Mouse (Mus musculus) liver, embryonic 14.5 days (tissue): ENCODE measurements around the gene Syce2. TPM values are rescaled to one million over a fixed set of nuclear protein-coding genes. Genes with fewer than 3 reads are reported as not detected.
A peak's percentile ranks its signal among the peaks of the same experiment; 100 is the strongest.

Source experiments
- ATAC-seq: fragments of 200-750 bp; cut with Nextera tagmentation; 2 replicates; pipeline ENCODE4 v1.8.0; 2017; ENCODE audit warnings: moderate number of reproducible peaks, mild to moderate bottlenecking, moderate library complexity; ENCODE audit not compliant: insufficient read depth
- DNase-seq, 3 experiments: peaks; one replicate each; pipeline ENCODE4 v3.0.0-alpha.2; 2012 to 2013; ENCODE audit warnings: low read depth in 3 of 3, low spot score in 3 of 3
- H3K27ac ChIP-seq: fragments of 300-500 bp; sonication (generic); 2 replicates; pipeline ENCODE4 v1.5.1; 2014; ENCODE audit warnings: moderate library complexity, mild to moderate bottlenecking, control low read depth, inconsistent platforms
- H3K27me3 ChIP-seq: fragments of 300-500 bp; sonication (generic); 2 replicates; pipeline ENCODE4 v1.6.1; 2014; ENCODE audit warnings: mild to moderate bottlenecking, low read length, moderate library complexity; ENCODE audit not compliant: control insufficient read depth, insufficient read depth
- H3K36me3 ChIP-seq: fragments of 300-500 bp; sonication (generic); replicated peaks from 2 replicates; pipeline ENCODE4 v1.6.1; 2014; ENCODE audit warnings: low read depth; ENCODE audit not compliant: control insufficient read depth, insufficient read depth
- H3K4me1 ChIP-seq, 2 experiments: fragments of 200-500 bp in 1 of 2; fragments of 300-500 bp in 1 of 2; sonication (generic) in 1 of 2; replicated peaks; 2 replicates each; pipeline ENCODE4 v1.6.1; 2012 to 2014; ENCODE audit warnings: antibody characterized with exemption in 1 of 2, inconsistent platforms in 1 of 2, low read length in 1 of 2; ENCODE audit not compliant: control insufficient read depth in 2 of 2, insufficient read depth in 2 of 2
- H3K4me2 ChIP-seq: fragments of 300-500 bp; sonication (generic); 2 replicates; pipeline ENCODE4 v1.6.1; 2014; ENCODE audit warnings: low read depth, mild to moderate bottlenecking, control low read depth, moderate library complexity
- H3K4me3 ChIP-seq, 2 experiments: fragments of 200-500 bp in 1 of 2; fragments of 300-500 bp in 1 of 2; sonication (generic) in 1 of 2; 2 replicates each; pipeline ENCODE4 v1.5.1; 2012 to 2014; ENCODE audit warnings: low read depth in 2 of 2, low read length in 2 of 2, mild to moderate bottlenecking in 2 of 2, control low read depth in 1 of 2, inconsistent platforms in 1 of 2, moderate library complexity in 1 of 2; ENCODE audit not compliant: insufficient read depth in 1 of 2
- H3K9ac ChIP-seq: fragments of 300-500 bp; sonication (generic); replicated peaks from 2 replicates; pipeline ENCODE4 v1.6.1; 2014; ENCODE audit warnings: mild to moderate bottlenecking, control low read depth, moderate library complexity
- H3K9me3 ChIP-seq: fragments of 300-500 bp; sonication (generic); 2 replicates; pipeline ENCODE4 v1.6.1; 2016; ENCODE audit warnings: low read length, mixed read lengths; ENCODE audit not compliant: control insufficient read depth
- CTCF ChIP-seq: IDR thresholded peaks from 2 replicates; pipeline ENCODE4 v1.5.1; 2016; ENCODE audit warnings: antibody characterized with exemption, low read depth, control low read depth
- EP300 ChIP-seq: IDR thresholded peaks from 2 replicates; pipeline ENCODE4 v1.6.1; 2016; ENCODE audit warnings: antibody characterized with exemption, low read depth
- WGBS: fragments of 180-500 bp; shearing (Covaris S2); extraction: QIAGEN DNeasy Blood & Tissue Kit; methylation state at CpG from one replicate; pipeline ENCODE4 v1.1.7; 2014; ENCODE audit not compliant: insufficient replicate concordance; 5-methylcytosine and 5-hydroxymethylcytosine counted together
- polyA plus RNA-seq, 2 experiments: library from polyadenylated mRNA; depleted of rRNA in 1 of 2; stranded (reverse) in 1 of 2; unstranded in 1 of 2; fragments of >200 nt; fragmentation: Nextera tagmentation in 1 of 2; extraction: Ambion mirVana in 1 of 2; gene quantifications; 2 replicates each; pipeline versions ENCODE4 v1.2.1 to v1.2.3; 2012 to 2014

The Syce2 gene
- polyA plus RNA-seq, 2 experiments: 26.4 to 78.2 TPM

DNA sequence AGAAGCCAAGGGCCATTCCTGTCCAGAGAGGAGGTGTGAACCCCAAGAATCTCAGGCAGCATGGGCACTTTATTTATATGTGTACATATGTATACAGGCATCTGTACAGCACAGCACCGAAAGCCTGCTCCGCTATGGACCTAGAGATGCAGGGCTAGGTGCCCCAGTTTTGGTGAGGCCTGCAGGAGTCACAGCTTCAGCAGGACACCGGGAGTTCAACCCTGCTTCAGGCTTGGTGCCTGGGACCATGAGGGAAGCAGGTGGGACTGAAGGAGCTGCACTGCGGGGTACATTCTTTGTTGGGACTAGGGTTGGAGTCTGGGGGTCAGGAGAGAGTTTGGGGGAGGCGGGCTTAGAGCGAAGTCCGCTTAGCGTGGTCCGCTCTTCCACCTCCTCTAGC lies 39.9 kb downstream of the Syce2 start:
- Histone ChIP-seq H3K4me3 (no peak overlapping the region), H3K9me3 (no peaks in the 10 kb centered on the region), H3K27ac (no peak overlapping the region), H3K27me3 (peaks cover 6% of the 10 kb centered on the region), H3K4me2 (no peak overlapping the region), H3K36me3 (no peaks in the 10 kb centered on the region; the same call in 1 of the 2 replicates), H3K4me1 (peaks cover 3 to 18% of the 10 kb centered on the region in 2 experiments; a peak in 3 of 4 replicates), H3K9ac (no peak overlapping the region)
- 90% methylated on average over 9 of the region's 9 CpGs for WGBS
- ATAC-seq (no peak), DNase-seq (no peak)
- no peak for TF ChIP-seq EP300
- no peak for TF ChIP-seq CTCF

DNA sequence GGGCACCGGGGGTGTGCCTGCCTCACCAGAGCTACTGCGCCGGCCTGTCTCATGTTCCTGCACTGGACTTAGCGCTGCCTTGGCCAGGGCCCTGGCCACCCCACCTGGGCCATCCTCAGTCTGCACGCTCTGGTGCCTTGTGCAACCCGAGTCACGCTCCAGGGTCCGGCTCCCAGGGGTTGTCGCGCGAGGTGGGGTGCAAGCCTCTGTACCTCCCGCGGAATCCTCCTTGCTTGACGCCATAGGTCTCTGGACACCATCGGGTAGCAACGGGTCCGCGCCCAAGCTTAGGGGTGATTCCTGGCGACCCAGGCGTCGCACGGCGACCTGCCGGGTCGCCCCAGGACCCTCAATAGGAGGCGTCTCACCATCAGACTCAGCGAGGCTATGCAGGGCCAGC lies 40.5 kb downstream of the Syce2 start:
- peak overlapping the region in 1 of 2 experiments; percentile 40; a peak in 3 of 4 replicates for H3K4me3 ChIP-seq
- peak overlapping the region; percentile 61 for H3K4me2 ChIP-seq
- ATAC-seq (no peak), DNase-seq (no peak)
- H3K27me3 ChIP-seq: peaks cover 6% of the 10 kb centered on the region
- H3K27ac ChIP-seq: no peak overlapping the region
- no peaks in the 10 kb centered on the region for H3K9me3 ChIP-seq
- H3K36me3 ChIP-seq: no peaks in the 10 kb centered on the region; the same call in 1 of the 2 replicates
- no peak overlapping the region for H3K9ac ChIP-seq
- TF ChIP-seq CTCF (0 out of 2 replicates have a peak, but pooled peaks have one; percentile 2), EP300 (no peak)
- H3K4me1 ChIP-seq: peaks cover 3 to 18% of the 10 kb centered on the region in 2 experiments; a peak in 3 of 4 replicates
- WGBS: 35% methylated on average over 27 of the region's 27 CpGs

DNA sequence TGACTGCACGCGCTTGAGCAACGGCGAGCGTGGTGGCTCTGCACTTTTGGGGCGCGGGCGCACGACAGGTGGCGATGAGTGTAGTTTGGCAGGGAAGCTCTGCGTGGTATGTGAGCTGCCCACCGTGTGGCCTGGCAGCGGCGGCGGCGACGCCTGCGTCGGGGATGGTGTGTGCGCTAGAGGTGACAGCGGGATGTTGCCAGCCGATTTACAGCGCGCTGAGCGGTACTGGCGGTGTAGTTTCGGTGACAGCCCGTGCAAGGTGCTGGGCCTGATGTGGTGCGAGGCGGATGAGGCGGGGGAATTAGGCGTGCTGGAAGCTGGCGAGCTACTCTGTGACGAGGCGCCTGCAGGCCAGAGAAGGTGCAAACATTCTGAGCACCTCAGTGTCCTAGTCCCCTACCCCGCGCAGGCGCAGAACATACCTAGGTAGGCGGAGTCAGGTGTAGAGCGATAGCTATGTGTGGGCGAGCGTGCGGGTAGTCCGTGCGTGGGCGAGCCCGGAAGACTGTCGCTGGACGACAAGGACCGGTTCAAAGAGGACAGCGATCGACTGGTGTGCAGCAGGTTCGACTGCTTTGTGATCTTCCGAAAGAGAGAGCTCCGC lies 41.1 kb downstream of the Syce2 start:
- Histone ChIP-seq H3K27me3 (peaks cover 6% of the 10 kb centered on the region), H3K4me1 (peaks cover 3 to 15% of the 10 kb centered on the region in 2 experiments; a peak in 3 of 4 replicates), H3K4me2 (peak overlapping the region; percentile 61), H3K9ac (peak overlapping the region; percentile 15), H3K9me3 (no peaks in the 10 kb centered on the region), H3K36me3 (no peaks in the 10 kb centered on the region; the same call in 1 of the 2 replicates), H3K4me3 (peak overlapping the region; percentile 40 to 54), H3K27ac (no peak overlapping the region)
- peak; percentile 71 to 78 (median 77) for DNase-seq
- under 1% methylated on average over 55 of the region's 55 CpGs for WGBS
- peak; percentile 59 for ATAC-seq
- TF ChIP-seq EP300 (no peak), CTCF (0 out of 2 replicates have a peak, but pooled peaks have one; percentile 14)

DNA sequence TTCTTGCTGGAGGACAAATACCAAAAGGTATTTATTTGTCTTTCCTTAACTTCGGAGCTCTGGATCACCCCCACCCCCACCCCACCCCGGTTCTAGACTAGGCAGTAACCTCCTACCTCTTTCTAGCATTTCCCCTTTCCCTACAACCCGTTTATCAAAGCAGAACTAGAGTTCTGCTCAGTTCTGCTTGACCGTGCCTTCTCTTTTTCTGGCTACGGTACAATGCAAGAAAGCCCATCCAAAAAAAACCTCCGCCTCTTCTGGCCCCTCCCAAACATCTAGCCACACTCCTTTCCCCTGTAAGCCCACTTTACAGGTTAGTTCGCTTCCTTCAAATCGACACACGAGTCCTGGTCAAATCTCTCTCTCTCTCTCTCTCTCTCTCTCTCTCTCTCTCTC lies 41.6 kb downstream of the Syce2 start:
- 8% methylated on average over 9 of the region's 9 CpGs for WGBS
- no peak for DNase-seq
- no peak for TF ChIP-seq EP300
- no peak for TF ChIP-seq CTCF
- H3K9ac ChIP-seq: peak overlapping the region; percentile 15
- no peak overlapping the region; the same call in 1 of the 2 replicates for H3K27ac ChIP-seq
- peaks cover 9% of the 10 kb centered on the region for H3K27me3 ChIP-seq
- H3K9me3 ChIP-seq: no peaks in the 10 kb centered on the region
- peak overlapping the region; percentile 61 for H3K4me2 ChIP-seq
- ATAC-seq: no peak
- peaks cover 3 to 13% of the 10 kb centered on the region in 2 experiments; a peak in 3 of 4 replicates for H3K4me1 ChIP-seq
- H3K36me3 ChIP-seq: no peaks in the 10 kb centered on the region; the same call in 1 of the 2 replicates
- peak overlapping the region; percentile 40 to 54 for H3K4me3 ChIP-seq

DNA sequence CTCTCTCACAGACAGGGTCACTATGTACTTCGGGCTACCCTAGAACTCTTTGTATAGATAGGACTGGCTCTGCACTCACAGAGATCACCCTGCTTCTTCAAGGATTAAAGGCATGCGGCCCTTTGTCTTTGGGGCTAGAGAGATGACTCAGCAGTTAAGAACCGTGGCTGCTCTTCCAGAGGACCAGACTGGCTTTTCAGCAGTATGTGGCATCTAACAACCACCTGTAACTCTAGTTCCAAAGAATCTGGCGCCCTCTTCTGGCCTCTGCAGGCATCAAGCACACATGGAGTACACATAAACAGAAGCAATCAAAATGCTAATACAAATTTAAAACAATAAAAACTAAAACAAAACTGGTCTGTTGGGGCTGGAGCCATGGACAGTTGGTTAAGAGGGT lies 42.0 kb downstream of the Syce2 start:
- Histone ChIP-seq H3K4me2 (peak overlapping the region; percentile 61), H3K9ac (no peak overlapping the region), H3K27ac (no peak overlapping the region; the same call in 1 of the 2 replicates), H3K4me1 (peaks cover 3 to 13% of the 10 kb centered on the region in 2 experiments; a peak in 3 of 4 replicates), H3K36me3 (no peaks in the 10 kb centered on the region; the same call in 1 of the 2 replicates), H3K4me3 (peak overlapping the region in 1 of 2 experiments; percentile 40; a peak in 1 of 4 replicates), H3K9me3 (no peaks in the 10 kb centered on the region), H3K27me3 (peaks cover 11% of the 10 kb centered on the region)
- DNase-seq: peak; percentile 73 to 76 (median 76)
- TF ChIP-seq CTCF (peak; percentile 76), EP300 (no peak)
- ATAC-seq: no peak; the same call in 1 of the 2 replicates
- WGBS: 18% methylated on average over 4 of the region's 4 CpGs
